Mouse (Mus musculus) heart, adult 18-20 months (tissue): ENCODE data around the gene Serpine2. TPM values are rescaled to one million over a fixed set of nuclear protein-coding genes. Genes with fewer than 3 reads are reported as not detected.

Source experiments
- DNase-seq, 2 experiments: peaks; one replicate each; pipeline ENCODE4 v3.0.0; 2021 to 2022; ENCODE audit warnings: mixed read lengths in 1 of 2
- total RNA-seq, 2 experiments: library from RNA; stranded (reverse); gene quantifications; 2 replicates each; pipeline ENCODE4 v1.2.3; 2021

Gene Serpine2
- total RNA-seq, 2 experiments from 2014 or later = 20.7 to 29.5 TPM

DNA sequence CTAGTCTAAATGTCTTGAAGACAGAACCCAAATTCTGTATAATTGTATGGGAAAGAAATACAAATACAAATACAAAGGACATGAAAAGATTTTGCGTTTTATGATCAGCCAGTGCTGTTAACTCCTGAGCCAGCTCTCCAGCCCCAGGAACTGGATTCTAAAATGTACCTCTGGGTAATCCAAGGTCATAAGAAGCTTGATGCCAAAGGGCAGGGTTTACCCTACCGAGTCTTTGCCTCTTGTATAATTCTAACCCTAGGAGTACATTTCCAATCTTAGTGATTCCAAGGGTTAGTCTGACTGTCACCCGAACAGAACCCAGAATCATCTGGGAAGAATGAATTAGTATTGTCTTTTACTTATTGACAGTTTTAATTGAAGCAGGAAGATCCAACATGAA is 45.5 kb downstream of the Serpine2 start:
- no peak for DNase-seq

DNA sequence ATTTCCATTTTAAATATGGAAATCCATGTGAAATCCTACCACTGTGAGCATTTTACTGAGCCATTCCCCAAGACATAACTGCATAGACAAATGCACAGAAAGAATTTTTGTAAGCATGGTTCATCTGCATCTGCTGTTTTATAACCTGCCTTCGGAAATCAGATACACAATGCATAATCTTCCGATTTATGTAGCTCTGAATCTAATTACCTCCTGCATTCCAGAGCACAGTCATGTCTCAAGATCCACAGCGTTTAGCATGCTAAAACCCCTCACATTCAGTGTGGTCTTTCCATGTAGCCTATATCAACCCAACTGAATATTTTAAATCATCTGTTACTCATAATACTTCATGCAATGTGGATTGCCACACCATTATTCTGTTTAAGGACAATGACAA is 51.5 kb downstream of the Serpine2 start:
- no peak for DNase-seq

- DNase-seq = no peak
Observed at GRCm38 (mm10) chr1:79806865-79807264, 54.1 kb downstream of the Serpine2 start.

DNA sequence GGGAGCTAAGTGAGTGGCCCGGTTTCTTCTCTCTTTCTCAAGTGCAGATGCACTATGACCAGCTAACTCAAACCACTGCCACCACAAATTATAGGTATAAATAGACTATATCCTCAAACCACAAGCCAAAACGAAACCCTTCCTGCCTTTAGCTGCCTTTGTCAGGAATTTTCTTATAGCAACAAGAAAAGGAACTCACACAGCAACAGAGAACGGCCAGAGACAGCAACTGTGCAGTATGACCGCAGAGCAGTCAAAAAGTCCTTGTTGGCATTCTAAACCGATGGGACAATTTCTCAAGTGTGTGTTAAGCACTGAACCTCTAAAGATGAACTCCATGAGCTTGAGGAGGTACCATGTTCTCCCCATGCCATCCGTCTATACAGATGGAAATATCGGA is 57.4 kb downstream of the Serpine2 start:
- no peak for DNase-seq

- no peak for DNase-seq
Observed at GRCm38 (mm10) chr1:79802858-79803427, 58.0 kb downstream of the Serpine2 start.

DNA sequence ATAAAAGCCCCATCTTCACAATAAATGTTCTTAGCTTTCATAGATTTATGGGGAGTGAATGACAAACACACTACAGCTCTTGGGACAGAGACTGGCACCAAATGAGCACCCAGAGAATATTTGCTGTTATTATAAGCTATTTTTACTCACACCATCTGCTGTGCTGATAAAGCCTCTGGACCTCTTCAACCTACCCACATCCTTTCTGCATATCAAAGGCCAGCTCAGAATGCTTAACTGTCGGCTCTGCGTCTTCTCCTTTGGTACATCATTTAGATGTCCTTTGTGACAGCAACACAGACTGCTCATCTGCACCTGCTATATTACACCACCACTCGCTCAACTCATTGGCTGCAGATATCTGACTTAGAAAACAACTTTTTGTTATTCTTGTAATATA is 63.9 kb downstream of the Serpine2 start:
- no peak for DNase-seq

GRCm38 (mm10) chr1:79786267-79786927 is 74.6 kb downstream of the Serpine2 start:
- peak in 1 of 2 experiments; percentile 35 for DNase-seq

DNA sequence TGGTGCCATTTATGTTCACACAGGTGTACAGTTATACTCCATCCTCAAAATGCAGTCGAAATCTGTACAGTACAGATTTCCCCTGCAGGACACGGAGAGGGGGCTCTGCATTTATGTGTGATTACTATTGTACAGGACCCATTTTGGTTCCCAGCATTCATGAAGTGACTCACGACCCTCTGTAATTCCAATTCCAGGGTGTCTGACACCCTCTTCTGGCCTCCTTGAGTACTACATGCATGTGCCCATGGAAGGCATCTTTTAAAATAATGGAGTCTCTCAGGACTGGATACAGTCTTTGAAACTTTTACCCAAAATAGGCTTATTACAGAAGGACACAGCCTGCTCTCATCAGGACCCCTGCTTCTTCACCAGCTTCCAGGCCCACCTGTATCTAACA is 78.5 kb downstream of the Serpine2 start:
- peak in 1 of 2 experiments; percentile 13 for DNase-seq

DNA sequence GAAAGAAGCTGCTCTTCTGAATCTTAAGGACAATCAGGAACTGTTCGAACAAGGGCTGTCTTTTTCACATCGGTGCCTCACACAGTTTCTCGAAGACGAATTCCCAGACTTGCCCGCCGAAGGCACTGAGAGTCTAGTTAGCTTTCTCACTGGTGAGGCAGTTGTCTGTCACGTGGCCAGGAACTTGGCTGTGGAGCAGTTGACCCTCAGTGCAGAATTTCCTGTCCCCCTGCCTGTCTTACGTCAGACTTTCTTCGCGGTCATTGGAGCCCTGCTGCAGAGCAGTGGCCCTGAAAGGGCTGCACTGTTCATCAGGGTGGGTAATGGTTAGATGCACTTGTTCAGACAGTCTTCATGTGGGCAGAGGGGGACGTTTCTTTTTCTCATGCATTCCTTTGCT is 83.0 kb downstream of the Serpine2 start:
- no peak for DNase-seq

GRCm38 (mm10) chr1:79775927-79776458 is 85.0 kb downstream of the Serpine2 start, which contains the start of the genes Mrpl44 and Wdfy1:
TSS of gene Mrpl44 (plus strand) at chr1:79776018.
TSS of gene Wdfy1 (minus strand) at chr1:79776143.
- peak; percentile 97 to 100 for DNase-seq

- DNase-seq = no peak
Observed at GRCm38 (mm10) chr1:79774164-79774780, 86.7 kb downstream of the Serpine2 start.

- DNase-seq = no peak
Observed at GRCm38 (mm10) chr1:79768231-79768630, 92.7 kb downstream of the Serpine2 start.

- DNase-seq = no peak
Observed at GRCm38 (mm10) chr1:79764483-79764882, 96.5 kb downstream of the Serpine2 start.

- no peak for DNase-seq
Observed at GRCm38 (mm10) chr1:79764031-79764430, 96.9 kb downstream of the Serpine2 start.

GRCm38 (mm10) chr1:79762282-79763250 is 98.4 kb downstream of the Serpine2 start:
- DNase-seq = no peak

GRCm38 (mm10) chr1:79761917-79762271 is 99.1 kb downstream of the Serpine2 start:
- no peak for DNase-seq

GRCm38 (mm10) chr1:79761106-79761916 is 99.7 kb downstream of the Serpine2 start:
- peak; percentile 85 to 88 for DNase-seq

DNA sequence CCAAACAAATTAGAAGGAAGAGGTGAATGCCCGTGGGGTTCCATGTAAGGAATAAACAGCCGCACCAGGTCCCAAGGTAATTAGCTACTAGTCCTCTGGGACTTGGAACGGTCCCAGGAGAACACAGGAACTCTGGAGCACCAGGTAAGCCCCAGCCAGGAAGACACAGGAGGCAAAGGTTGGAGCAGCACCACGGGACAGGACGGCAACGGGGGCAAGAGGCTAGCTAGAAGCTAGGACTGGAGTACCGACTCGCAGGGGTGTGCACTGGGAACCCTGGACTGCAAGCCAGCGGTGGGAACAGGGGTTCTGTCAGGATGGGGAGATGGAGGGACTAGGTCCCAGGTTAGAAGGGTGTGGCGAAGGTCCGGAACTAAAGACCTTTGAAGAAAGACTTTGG is 100.3 kb downstream of the Serpine2 start:
- DNase-seq = peak in 1 of 2 experiments; percentile 38

GRCm38 (mm10) chr1:79759436-79759972 is 101.5 kb downstream of the Serpine2 start:
- DNase-seq = no peak

GRCm38 (mm10) chr1:79759006-79759405 is 102.0 kb downstream of the Serpine2 start:
- no peak for DNase-seq

DNA sequence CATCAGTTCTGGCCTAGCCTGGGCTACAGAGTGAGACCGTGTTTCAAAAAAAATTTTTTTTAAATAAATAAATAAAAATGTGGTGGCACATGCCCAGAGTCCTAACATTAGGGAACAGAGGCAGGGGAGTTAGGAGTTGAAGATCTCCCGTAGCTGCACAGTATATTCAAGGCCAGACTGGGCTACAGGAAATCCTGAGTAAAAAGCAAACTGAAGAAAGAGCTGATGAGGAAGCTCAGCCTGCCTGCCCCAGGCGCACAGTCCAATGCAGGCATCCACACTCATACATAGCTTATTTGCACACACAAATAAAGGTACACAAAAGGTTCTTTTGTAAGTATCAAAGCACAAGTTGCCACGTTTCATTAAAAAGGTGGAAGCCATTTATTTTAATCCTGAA is 103.4 kb downstream of the Serpine2 start:
- no peak for DNase-seq
